Mouse (Mus musculus): ENCODE measurements at regions not wholly inside any gene's neighbourhood (a gene's known extent, or its start where the extent isn't known, plus 50 kb on each side); places are given as distances from the start of the nearest gene placed in this dataset.

DNA sequence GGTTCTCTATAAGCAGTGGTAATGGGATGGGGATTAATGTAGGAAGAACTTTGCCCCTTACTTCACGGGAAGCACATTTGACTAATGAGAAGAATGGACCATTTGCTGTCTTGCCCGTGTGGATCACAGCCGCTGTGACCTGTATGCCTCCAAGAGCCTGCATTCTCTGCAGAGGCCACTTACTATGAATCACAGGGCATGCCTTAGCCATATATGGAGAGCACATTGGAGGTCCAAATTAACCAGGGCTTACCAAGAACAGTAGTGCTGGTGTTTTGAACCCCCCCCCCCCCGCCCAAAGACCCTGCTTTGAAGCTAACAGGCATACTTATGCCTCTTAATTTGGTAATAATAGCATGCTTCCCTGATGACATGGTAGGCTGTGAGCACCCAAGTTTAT lies 236.8 kb upstream of the Nectin3 start:
- Histone ChIP-seq H3K4me1 (no peaks in the 10 kb centered on the region), H3K36me3 (no peaks in the 10 kb centered on the region), H3K9me3 (replicated peaks) (no peaks in the 10 kb centered on the region), H3K27ac (replicated peaks) (no peak overlapping the region), H3K4me3 (no peak overlapping the region), H3K27me3 (ENCODE audit: low read depth, poor library complexity, severe bottlenecking) (no peaks in the 10 kb centered on the region)
- 87% methylated on average over 4 of the region's 4 CpGs for WGBS
- no peak for DNase-seq (ENCODE audit: low spot score)

DNA sequence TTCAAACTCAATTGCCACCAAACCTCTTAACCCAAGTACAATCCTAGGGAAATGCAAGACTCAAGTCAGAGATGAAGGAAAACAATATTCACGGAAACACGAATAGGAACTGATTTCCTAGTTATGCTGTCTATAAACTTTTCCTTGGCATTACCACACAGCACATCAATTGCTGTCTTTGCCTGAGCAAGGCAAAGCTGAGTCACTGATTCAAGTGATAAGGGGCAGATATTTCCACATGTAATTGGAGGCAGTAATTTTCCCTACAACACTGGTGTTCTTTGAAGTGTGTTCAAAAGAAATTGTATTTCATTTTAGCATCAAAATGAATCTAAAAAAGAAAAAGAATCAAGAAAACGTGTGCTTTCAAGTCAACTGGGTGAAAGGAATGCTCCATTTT lies 230.1 kb upstream of the Nectin3 start:
- no peaks in the 10 kb centered on the region for H3K4me1 ChIP-seq
- no peak overlapping the region for H3K4me3 ChIP-seq
- H3K27ac ChIP-seq (replicated peaks): no peak overlapping the region
- H3K9me3 ChIP-seq (replicated peaks): no peaks in the 10 kb centered on the region
- no peak for DNase-seq (ENCODE audit: low spot score)
- no peaks in the 10 kb centered on the region for H3K36me3 ChIP-seq
- no peaks in the 10 kb centered on the region for H3K27me3 ChIP-seq (ENCODE audit: low read depth, poor library complexity, severe bottlenecking)
- WGBS: 86% methylated on average over 3 of the region's 3 CpGs

DNA sequence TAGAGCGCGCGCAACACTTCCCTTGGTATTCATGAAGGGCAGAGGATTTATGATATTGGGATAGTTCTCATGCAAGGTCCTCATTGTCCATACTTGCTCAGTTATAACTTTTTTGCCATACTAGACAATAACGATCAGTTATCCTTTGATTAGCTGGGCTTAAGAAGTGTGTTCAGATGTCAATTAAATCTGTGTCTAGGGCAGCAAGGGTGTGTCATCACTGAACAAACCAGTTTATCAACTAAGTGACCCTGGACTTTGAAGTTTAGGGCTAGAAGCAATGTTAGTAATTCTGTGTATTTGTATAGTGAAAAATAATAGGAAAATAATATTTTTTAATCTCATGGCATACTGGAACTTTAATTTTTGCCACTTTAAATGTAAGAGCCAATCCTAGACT lies 225.3 kb upstream of the Nectin3 start:
- H3K27me3 ChIP-seq (ENCODE audit: low read depth, poor library complexity, severe bottlenecking): no peaks in the 10 kb centered on the region
- WGBS: 95% methylated on average over 4 of the region's 4 CpGs
- H3K4me3 ChIP-seq: no peak overlapping the region
- H3K36me3 ChIP-seq: no peaks in the 10 kb centered on the region
- no peaks in the 10 kb centered on the region for H3K4me1 ChIP-seq
- H3K27ac ChIP-seq (replicated peaks): no peak overlapping the region
- no peak for DNase-seq (ENCODE audit: low spot score)
- H3K9me3 ChIP-seq (replicated peaks): no peaks in the 10 kb centered on the region

DNA sequence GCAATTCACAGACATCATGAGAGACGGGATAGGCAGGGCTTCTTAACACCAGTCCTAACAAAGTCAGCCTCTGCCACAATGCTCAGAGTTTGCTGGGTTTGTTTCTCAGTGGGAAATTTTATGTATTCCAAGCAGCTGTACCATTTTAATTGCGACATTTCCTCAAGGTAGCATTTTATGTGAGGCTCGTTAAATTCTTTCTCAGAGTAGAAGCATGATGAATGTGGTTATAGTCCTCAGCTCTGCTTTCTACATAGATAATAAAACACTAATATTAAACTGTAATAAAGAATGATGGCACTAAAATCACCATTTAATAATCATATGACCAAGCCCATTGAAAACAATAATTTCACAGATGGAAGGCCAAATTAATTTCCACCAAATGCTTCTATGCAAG lies 181.5 kb upstream of the Nectin3 start:
- no peak for DNase-seq (ENCODE audit: low spot score)
- WGBS: 89% methylated on average over 3 of the region's 3 CpGs
- no peaks in the 10 kb centered on the region for H3K4me1 ChIP-seq
- no peaks in the 10 kb centered on the region for H3K9me3 ChIP-seq (replicated peaks)
- H3K36me3 ChIP-seq: no peaks in the 10 kb centered on the region
- no peaks in the 10 kb centered on the region for H3K27me3 ChIP-seq (ENCODE audit: low read depth, poor library complexity, severe bottlenecking)
- H3K27ac ChIP-seq (replicated peaks): no peak overlapping the region
- no peak overlapping the region for H3K4me3 ChIP-seq

DNA sequence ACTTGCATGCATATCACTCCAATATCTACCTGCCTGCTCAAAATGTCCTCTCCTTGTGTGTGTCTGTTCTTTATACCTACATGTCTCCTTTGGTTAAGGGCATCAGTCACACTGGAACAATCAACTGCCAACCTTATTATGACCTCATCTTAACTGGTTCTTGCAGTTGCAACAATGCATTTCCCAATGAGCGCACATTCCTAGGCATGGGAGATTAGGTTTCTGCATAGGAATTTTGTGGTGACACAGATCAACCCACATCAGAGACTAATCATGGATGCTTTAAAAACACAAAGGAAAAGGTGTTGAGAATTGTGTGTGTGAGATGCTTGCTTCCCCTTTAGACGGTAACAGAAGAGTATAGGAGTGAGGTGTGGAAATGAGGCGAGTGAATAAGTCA lies 171.3 kb upstream of the Nectin3 start:
- H3K4me1 ChIP-seq: peaks cover 7% of the 10 kb centered on the region; the same call in 1 of the 2 replicates
- H3K27me3 ChIP-seq (ENCODE audit: low read depth, poor library complexity, severe bottlenecking): no peaks in the 10 kb centered on the region
- no peak for DNase-seq (ENCODE audit: low spot score)
- no peak overlapping the region for H3K4me3 ChIP-seq
- no peak overlapping the region for H3K27ac ChIP-seq (replicated peaks)
- WGBS: 51% methylated on average over 3 of the region's 3 CpGs
- H3K9me3 ChIP-seq (replicated peaks): no peaks in the 10 kb centered on the region
- H3K36me3 ChIP-seq: no peaks in the 10 kb centered on the region

DNA sequence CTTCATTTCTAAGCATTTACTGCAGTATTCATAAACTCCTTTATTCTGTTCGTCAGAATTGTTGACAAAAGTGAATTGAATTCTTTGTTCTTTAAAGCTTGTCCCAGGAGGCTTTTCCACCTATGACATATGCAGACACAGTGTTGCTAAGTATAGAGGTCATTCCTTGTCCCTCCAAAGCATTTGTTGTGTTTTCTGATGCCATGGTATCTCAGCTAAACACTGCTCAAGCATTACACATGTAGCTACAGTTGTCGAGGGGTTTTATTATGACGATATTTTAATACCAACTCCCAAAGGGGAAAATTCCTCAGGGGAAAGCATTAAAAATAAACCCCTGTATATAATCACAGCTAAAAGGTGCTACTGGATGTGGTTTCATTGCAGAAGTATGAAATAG lies 167.2 kb upstream of the Nectin3 start:
- H3K27ac ChIP-seq (replicated peaks): no peak overlapping the region
- no peaks in the 10 kb centered on the region for H3K36me3 ChIP-seq
- DNase-seq (ENCODE audit: low spot score): no peak
- H3K9me3 ChIP-seq (replicated peaks): no peaks in the 10 kb centered on the region
- 90% methylated on average over 3 of the region's 3 CpGs for WGBS
- H3K27me3 ChIP-seq (ENCODE audit: low read depth, poor library complexity, severe bottlenecking): no peaks in the 10 kb centered on the region
- no peak overlapping the region for H3K4me3 ChIP-seq
- peaks cover 7% of the 10 kb centered on the region; the same call in 1 of the 2 replicates for H3K4me1 ChIP-seq

DNA sequence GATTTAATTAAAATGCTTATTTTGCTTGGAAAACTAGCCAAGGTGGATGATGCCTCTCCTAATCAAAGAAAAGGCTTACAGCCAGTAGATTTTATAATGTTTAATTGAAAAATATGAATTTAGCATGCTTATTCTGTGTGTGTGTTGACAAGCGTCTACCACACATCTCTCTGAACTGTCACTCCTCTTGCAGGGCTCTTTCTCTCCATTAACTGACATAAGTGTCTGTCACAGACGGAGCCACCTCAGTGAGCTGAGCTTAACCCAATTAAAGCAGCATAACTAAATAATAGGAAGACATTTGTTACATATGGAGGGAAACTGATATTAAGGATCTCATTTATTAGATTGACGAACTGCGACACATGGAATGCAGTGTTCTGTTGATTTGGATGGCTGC lies 164.7 kb upstream of the Nectin3 start:
- H3K27me3 ChIP-seq (ENCODE audit: low read depth, poor library complexity, severe bottlenecking): no peaks in the 10 kb centered on the region
- H3K4me1 ChIP-seq: no peaks in the 10 kb centered on the region
- H3K9me3 ChIP-seq (replicated peaks): no peaks in the 10 kb centered on the region
- no peaks in the 10 kb centered on the region for H3K36me3 ChIP-seq
- 89% methylated on average over 4 of the region's 4 CpGs for WGBS
- H3K4me3 ChIP-seq: no peak overlapping the region
- H3K27ac ChIP-seq (replicated peaks): no peak overlapping the region
- no peak for DNase-seq (ENCODE audit: low spot score)

DNA sequence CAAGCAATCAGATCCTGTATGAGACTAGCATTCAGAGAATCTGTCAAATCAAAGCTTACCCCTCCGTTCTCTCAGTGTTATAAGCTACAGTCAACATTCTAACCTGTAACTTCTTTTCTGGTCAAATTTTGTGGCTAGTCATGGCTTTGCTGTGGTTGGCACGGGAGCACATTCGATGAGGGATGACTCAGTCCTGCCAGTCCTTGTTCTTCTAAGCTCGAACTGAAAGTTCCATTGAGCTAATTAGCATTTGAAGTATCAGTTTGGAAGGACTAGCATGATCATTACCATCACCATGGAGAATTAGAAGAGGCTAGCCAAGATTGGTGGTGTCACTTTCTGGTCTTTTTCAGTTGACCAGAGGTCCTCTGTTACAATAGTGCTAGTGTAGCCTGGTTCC lies 156.7 kb upstream of the Nectin3 start:
- Histone ChIP-seq H3K27me3 (ENCODE audit: low read depth, poor library complexity, severe bottlenecking) (no peaks in the 10 kb centered on the region), H3K9me3 (replicated peaks) (no peaks in the 10 kb centered on the region), H3K36me3 (no peaks in the 10 kb centered on the region), H3K27ac (replicated peaks) (no peak overlapping the region), H3K4me1 (no peaks in the 10 kb centered on the region), H3K4me3 (no peak overlapping the region)
- 87% methylated on average over 4 of the region's 4 CpGs for WGBS
- no peak for DNase-seq (ENCODE audit: low spot score)

DNA sequence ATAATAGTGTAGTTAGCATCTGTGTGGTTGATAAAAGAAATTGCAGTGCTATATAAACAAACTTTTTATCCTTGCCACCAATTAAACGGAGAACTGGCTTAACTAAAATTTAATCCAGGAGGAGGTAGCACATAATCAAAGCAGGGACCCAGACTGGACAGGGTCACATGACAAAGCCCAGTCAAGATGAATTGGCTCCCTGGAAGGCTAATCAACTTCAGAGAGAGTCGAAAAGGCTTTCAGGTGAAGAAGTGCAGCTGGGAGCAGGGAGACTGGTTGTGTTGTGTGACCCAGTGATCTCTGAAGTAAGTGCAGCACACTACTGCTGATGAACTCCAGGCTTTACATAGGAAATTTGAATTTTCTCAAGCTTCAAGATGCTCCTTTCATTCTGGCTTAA lies 127.5 kb upstream of the Nectin3 start:
- 32% methylated on average over 2 of the region's 2 CpGs for WGBS
- Histone ChIP-seq H3K4me1 (no peaks in the 10 kb centered on the region; the same call in 1 of the 2 replicates), H3K27ac (replicated peaks) (no peak overlapping the region), H3K27me3 (ENCODE audit: low read depth, poor library complexity, severe bottlenecking) (no peaks in the 10 kb centered on the region), H3K4me3 (no peak overlapping the region), H3K9me3 (replicated peaks) (no peaks in the 10 kb centered on the region), H3K36me3 (no peaks in the 10 kb centered on the region)
- DNase-seq (ENCODE audit: low spot score): no peak

DNA sequence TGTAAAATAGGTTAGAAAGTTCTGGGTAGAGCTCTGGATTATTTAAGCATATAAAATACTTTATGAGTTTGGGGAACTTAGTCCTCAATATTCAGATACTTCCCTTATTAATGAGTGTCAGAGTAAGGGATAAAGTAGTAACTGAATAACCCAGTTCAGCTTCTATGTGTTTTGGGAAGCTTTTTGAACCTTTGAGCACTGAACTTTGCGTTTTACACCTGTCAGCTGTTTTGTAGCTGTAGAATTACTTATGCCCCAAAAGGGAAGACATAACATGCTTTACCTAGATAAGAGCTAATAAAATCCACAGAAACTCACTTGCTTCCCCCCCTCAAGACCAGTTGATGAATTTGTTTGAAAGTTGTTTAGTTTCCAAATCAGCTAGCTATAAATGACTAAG lies 124.9 kb upstream of the Nectin3 start:
- Histone ChIP-seq H3K4me3 (no peak overlapping the region), H3K36me3 (no peaks in the 10 kb centered on the region), H3K27ac (replicated peaks) (no peak overlapping the region), H3K9me3 (replicated peaks) (no peaks in the 10 kb centered on the region), H3K27me3 (ENCODE audit: low read depth, poor library complexity, severe bottlenecking) (no peaks in the 10 kb centered on the region), H3K4me1 (no peaks in the 10 kb centered on the region; the same call in 1 of the 2 replicates)
- WGBS: 82% methylated on average over 1 of the region's 1 CpGs
- no peak for DNase-seq (ENCODE audit: low spot score)

DNA sequence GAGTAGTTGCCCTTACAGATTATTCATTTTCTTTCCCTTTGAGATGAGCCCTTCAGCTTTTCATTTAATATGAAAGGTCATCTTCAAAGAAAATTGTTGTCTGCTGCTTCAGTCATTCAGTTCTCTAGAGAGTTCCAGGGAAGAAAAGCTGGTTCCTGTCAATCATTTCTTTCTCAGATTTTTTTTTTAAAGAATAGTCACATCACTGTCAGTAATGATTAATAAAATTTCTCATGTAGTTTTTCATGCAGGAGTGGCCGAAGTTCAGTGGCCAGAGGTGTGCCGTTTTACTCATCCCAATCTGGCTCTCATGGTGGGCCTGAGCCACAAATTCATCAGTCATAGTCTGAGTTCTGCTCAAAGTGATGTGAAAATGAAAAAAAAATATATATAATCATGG lies 121.5 kb upstream of the Nectin3 start:
- DNase-seq (ENCODE audit: low spot score): no peak
- Histone ChIP-seq H3K9me3 (replicated peaks) (no peaks in the 10 kb centered on the region), H3K4me1 (0 out of 2 replicates have a peak, but pooled peaks cover 7% of the 10 kb centered on the region), H3K27ac (replicated peaks) (no peak overlapping the region), H3K36me3 (no peaks in the 10 kb centered on the region), H3K27me3 (ENCODE audit: low read depth, poor library complexity, severe bottlenecking) (no peaks in the 10 kb centered on the region), H3K4me3 (no peak overlapping the region)
- 96% methylated on average over 2 of the region's 2 CpGs for WGBS

DNA sequence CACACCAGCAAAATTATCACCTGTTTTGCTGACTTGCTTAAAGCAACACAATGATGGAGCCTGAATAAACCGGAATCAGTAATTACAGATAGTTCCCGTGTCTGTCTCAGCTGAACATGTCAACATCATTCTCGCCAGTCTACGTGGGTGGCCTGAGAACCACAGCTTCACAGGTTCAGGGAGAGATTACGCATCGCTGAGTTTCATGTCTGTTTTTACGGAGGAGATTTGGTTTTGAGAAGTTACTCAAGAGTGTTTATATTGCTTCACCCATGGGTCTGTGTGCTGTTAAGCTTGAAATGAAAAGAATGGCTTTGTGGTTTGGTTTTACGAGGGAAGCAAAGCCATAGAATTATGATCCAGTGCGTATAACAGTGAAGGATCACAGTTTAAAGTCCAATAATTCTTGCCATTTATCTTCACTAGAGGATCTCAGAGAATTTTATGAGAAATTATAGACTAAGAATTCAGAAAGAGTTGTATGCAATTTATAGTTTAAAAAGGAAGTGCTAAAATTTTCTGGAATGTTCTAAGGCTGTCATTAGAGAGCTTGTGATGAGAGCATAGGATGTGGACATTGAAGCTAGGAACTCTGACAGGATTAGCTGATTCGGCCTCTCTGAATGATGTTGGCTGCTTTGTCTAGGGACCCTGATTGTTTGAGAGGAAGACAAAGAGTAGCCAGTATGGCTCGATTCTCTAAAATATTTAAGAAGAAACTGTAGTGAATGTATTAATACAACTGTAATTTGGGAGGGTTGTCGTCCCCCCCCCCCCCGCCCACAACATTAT lies 119.4 kb upstream of the Nectin3 start:
- 0 out of 2 replicates have a peak, but pooled peaks cover 7% of the 10 kb centered on the region for H3K4me1 ChIP-seq
- H3K36me3 ChIP-seq: no peaks in the 10 kb centered on the region
- no peak for DNase-seq (ENCODE audit: low spot score)
- H3K27ac ChIP-seq (replicated peaks): no peak overlapping the region
- H3K4me3 ChIP-seq: no peak overlapping the region
- no peaks in the 10 kb centered on the region for H3K9me3 ChIP-seq (replicated peaks)
- no peaks in the 10 kb centered on the region for H3K27me3 ChIP-seq (ENCODE audit: low read depth, poor library complexity, severe bottlenecking)
- 74% methylated on average over 13 of the region's 13 CpGs for WGBS

DNA sequence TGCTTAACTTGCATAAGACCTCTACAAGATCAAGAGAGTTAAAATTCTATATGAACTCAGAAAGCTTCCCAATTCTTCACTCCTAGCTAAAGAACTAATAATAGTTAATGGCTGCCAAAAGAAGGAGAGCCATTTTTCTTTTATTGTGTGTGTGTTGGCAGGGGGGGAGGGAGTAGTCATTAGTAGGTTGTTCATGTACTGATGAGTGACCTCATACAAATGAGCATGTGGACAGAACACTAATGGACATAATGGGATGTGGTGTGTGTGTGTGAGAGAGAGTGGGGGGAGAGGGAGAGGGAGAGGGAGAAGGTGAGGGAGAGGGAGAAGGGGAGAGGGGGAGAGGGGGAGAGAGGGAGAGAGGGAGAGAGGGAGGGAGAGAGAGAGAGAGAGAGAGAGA lies 118.3 kb upstream of the Nectin3 start:
- H3K27me3 ChIP-seq (ENCODE audit: low read depth, poor library complexity, severe bottlenecking): no peaks in the 10 kb centered on the region
- 0 out of 2 replicates have a peak, but pooled peaks cover 7% of the 10 kb centered on the region for H3K4me1 ChIP-seq
- no peak overlapping the region for H3K4me3 ChIP-seq
- H3K27ac ChIP-seq (replicated peaks): no peak overlapping the region
- H3K9me3 ChIP-seq (replicated peaks): no peaks in the 10 kb centered on the region
- no peak for DNase-seq (ENCODE audit: low spot score)
- H3K36me3 ChIP-seq: no peaks in the 10 kb centered on the region
